Mouse (Mus musculus) embryonic facial prominence, embryonic 13.5 days (tissue): ENCODE measurements around the gene Larp4. TPM values are rescaled to one million over a fixed set of nuclear protein-coding genes. Genes with fewer than 3 reads are reported as not detected.

Source experiments
- ATAC-seq: fragments of 200-750 bp; cut with Nextera tagmentation; 2 replicates; pipeline ENCODE4 v1.8.0; 2017; ENCODE audit warnings: low read depth; ENCODE audit not compliant: insufficient number of reproducible peaks, insufficient read depth, low FRiP score, low TSS enrichment
- H3K27ac ChIP-seq: fragments of 300-500 bp; sonication (generic); 2 replicates; pipeline ENCODE4 v1.5.1; 2015; ENCODE audit warnings: moderate library complexity, mild to moderate bottlenecking, inconsistent platforms
- H3K27me3 ChIP-seq: fragments of 300-500 bp; sonication (generic); 2 replicates; pipeline ENCODE4 v1.6.1; 2015; ENCODE audit warnings: mild to moderate bottlenecking, inconsistent platforms
- H3K36me3 ChIP-seq: fragments of 300-500 bp; sonication (generic); 2 replicates; pipeline ENCODE4 v1.6.1; 2015; ENCODE audit warnings: mild to moderate bottlenecking, inconsistent platforms
- H3K4me1 ChIP-seq: fragments of 300-500 bp; sonication (generic); 2 replicates; pipeline ENCODE4 v1.6.1; 2015; ENCODE audit warnings: inconsistent platforms
- H3K4me2 ChIP-seq: fragments of 300-500 bp; sonication (generic); 2 replicates; pipeline ENCODE4 v1.6.1; 2015; ENCODE audit warnings: moderate library complexity, mild to moderate bottlenecking, inconsistent platforms
- H3K4me3 ChIP-seq: fragments of 300-500 bp; sonication (generic); 2 replicates; pipeline ENCODE4 v1.5.1; 2015; ENCODE audit warnings: mild to moderate bottlenecking, inconsistent platforms
- H3K9ac ChIP-seq: fragments of 300-500 bp; sonication (generic); 2 replicates; pipeline ENCODE4 v1.6.1; 2015; ENCODE audit warnings: mild to moderate bottlenecking, inconsistent platforms
- H3K9me3 ChIP-seq: fragments of 300-500 bp; sonication (generic); 2 replicates; pipeline ENCODE4 v1.6.1; 2016; ENCODE audit warnings: inconsistent platforms
- WGBS: fragments of 180-500 bp; shearing (Covaris S2); methylation state at CpG from one replicate; pipeline ENCODE4 v1.1.7; 2015; ENCODE audit warnings: mixed read lengths; 5-methylcytosine and 5-hydroxymethylcytosine counted together
- polyA plus RNA-seq: library from polyadenylated mRNA; unstranded; fragments of >200 nt; fragmentation: Nextera tagmentation; extraction: Ambion mirVana; gene quantifications from 2 replicates; pipeline ENCODE4 v1.2.1, GENCODE M21; 2015

Gene Larp4
- polyA plus RNA-seq, 1 experiment from 2014 or later = 31.6 TPM

DNA sequence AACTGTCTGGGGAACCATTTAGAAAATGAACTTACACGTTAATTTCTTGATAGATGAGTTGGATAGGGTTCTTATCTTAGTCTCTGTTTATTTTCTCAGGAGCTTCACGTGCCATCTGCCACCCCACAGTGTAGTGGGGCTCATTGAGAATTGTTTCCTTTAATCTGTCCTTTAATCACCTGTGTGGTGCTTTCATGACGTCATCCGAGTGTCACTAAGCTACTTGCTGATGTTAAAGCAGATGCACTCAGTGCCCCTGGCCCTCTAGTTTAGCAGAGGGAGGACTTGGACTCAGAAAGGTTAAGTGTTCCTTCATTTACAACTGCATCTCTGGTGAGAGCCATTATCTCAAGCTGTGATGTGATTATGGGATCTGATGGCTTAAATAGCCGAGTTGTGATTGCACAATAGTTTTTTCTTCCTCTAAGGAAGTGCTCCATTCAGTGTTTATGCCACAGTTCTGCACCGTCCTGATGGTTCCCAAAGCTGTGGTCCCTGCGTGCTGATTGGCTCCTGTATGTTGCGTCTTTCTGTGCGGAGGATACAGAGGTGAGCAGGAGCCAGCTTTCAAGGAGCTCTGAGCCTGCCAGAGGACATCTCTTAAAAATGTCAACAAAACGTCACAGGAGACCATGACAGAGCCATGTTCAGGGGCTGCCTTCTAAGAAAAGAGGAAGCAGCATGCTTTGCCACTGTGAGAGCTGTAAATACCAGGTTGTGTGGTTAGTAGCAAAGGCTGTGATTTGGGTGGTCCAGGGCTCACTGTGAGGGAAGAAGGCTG, 71.6 kb downstream of the Larp4 start:
- Histone ChIP-seq H3K4me3 (peak overlapping the region; percentile 93; the same call in 1 of the 2 replicates), H3K4me2 (peak overlapping the region; percentile 86), H3K9ac (peak overlapping the region; percentile 36; the same call in 1 of the 2 replicates), H3K9me3 (no peaks in the 10 kb centered on the region), H3K4me1 (peaks cover 37% of the 10 kb centered on the region), H3K36me3 (no peaks in the 10 kb centered on the region), H3K27me3 (0 out of 2 replicates have a peak, but pooled peaks cover 3% of the 10 kb centered on the region), H3K27ac (peak overlapping the region; percentile 28; the same call in 1 of the 2 replicates)
- 49% methylated on average over 10 of the region's 10 CpGs for WGBS
- ATAC-seq = no peak

GRCm38 (mm10) chr15:100042048-100042400, 72.2 kb downstream of the Larp4 start:
- Histone ChIP-seq H3K4me1 (peaks cover 37% of the 10 kb centered on the region), H3K36me3 (peaks cover 2% of the 10 kb centered on the region; the same call in 1 of the 2 replicates), H3K27me3 (0 out of 2 replicates have a peak, but pooled peaks cover 3% of the 10 kb centered on the region), H3K9me3 (no peaks in the 10 kb centered on the region), H3K27ac (peak overlapping the region; percentile 28; the same call in 1 of the 2 replicates), H3K4me2 (peak overlapping the region; percentile 26), H3K9ac (0 out of 2 replicates have a peak overlapping the region, but pooled peaks have one; percentile 32), H3K4me3 (no peak overlapping the region)
- 69% methylated on average over 9 of the region's 9 CpGs for WGBS
- no peak for ATAC-seq

DNA sequence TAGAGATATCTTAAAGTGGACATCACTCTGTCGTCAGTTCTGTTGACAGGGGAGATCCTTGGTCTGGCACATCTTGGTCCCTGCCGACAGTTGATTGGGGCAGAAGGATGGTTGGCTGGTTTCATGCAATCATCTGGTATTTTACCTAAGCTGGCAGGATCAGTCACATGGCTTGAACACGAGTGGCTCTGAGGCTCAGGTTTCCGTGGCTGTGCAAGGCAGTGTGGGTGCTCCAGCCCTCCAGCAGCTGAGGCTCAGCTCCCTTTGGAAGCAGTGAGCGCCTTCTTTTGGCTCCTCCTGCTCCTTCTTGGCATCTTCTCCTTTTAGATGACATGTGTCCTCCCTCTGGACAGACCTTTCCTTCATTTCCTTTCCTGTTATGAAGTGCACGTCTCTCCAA, 75.7 kb downstream of the Larp4 start:
- Histone ChIP-seq H3K27ac (no peak overlapping the region), H3K27me3 (no peaks in the 10 kb centered on the region)
- WGBS = 47% methylated on average over 6 of the region's 6 CpGs

DNA sequence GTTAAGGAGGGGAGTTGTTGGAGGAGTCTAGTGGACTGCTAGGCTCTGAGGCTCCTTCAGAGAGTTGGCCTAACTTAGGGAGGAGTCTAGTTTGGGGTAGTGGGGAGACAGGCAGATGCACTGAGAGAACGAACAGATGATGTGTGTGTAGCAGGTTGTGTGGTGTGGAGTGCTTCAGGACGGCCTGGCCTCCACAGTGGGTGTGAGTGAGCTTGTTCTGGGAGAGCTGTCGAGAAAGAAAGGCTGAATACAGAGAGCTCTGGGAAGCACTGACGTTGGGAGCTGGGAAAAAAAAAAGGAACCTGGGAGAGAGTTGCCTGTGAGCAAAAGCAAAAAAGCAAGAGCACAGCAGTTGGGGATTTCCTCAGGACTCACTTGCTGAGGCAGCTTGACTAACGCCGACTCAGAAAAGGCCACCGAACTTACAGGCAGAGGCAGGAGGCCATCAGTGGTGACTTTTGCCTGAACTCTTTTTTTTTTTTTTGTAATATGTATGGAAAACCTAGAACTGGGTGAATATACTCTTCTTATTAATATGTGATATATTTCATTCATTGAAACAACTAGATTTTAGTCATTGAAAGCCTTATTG, 79.7 kb downstream of the Larp4 start:
- Histone ChIP-seq H3K36me3 (peaks cover 15% of the 10 kb centered on the region), H3K9ac (no peak overlapping the region), H3K27ac (no peak overlapping the region), H3K9me3 (no peaks in the 10 kb centered on the region), H3K27me3 (no peaks in the 10 kb centered on the region), H3K4me3 (no peak overlapping the region), H3K4me2 (no peak overlapping the region), H3K4me1 (peaks cover 15% of the 10 kb centered on the region)
- 82% methylated on average over 7 of the region's 7 CpGs for WGBS
- ATAC-seq = no peak

More for the DNA sequence above, 75.7 kb downstream of the Larp4 start:
- no peak overlapping the region for H3K9ac ChIP-seq
- no peak overlapping the region for H3K4me2 ChIP-seq
- no peaks in the 10 kb centered on the region for H3K9me3 ChIP-seq
- ATAC-seq = no peak
- peaks cover 15% of the 10 kb centered on the region for H3K36me3 ChIP-seq
- peaks cover 32% of the 10 kb centered on the region for H3K4me1 ChIP-seq
- no peak overlapping the region for H3K4me3 ChIP-seq

DNA sequence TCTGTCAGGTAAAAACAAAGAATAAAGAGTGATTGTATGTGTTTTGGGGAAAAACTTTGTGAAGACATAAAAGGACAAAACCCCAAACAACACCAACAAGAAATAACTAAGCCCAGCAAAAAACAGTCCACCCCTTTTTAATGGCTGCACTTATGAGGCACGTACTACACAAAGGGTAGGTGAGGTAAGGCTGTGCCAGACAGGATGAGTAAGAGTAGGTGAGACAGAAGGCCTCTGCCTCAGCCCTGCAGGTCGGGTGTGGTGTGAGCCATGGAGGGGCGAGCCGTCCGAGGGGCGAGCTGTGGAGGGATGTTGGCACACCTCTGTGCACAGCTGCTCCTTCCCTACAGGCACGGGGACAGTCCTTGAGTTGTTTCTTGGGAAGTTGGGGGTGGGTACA, 81.1 kb downstream of the Larp4 start:
- 77% methylated on average over 7 of the region's 7 CpGs for WGBS
- Histone ChIP-seq H3K36me3 (peaks cover 18% of the 10 kb centered on the region), H3K4me2 (no peak overlapping the region), H3K27ac (no peak overlapping the region), H3K9me3 (no peaks in the 10 kb centered on the region), H3K27me3 (no peaks in the 10 kb centered on the region), H3K4me1 (peaks cover 4% of the 10 kb centered on the region), H3K4me3 (no peak overlapping the region), H3K9ac (no peak overlapping the region)
- ATAC-seq = no peak

GRCm38 (mm10) chr15:100052726-100053125, 82.9 kb downstream of the Larp4 start:
- no peak overlapping the region for H3K4me3 ChIP-seq
- 63% methylated on average over 3 of the region's 3 CpGs for WGBS
- H3K4me1 ChIP-seq = no peaks in the 10 kb centered on the region
- no peak overlapping the region for H3K27ac ChIP-seq
- no peak overlapping the region for H3K9ac ChIP-seq
- ATAC-seq = no peak
- peaks cover 12% of the 10 kb centered on the region for H3K36me3 ChIP-seq
- no peak overlapping the region for H3K4me2 ChIP-seq
- no peaks in the 10 kb centered on the region for H3K27me3 ChIP-seq
- no peaks in the 10 kb centered on the region for H3K9me3 ChIP-seq

- H3K9ac ChIP-seq = no peak overlapping the region
- 87% methylated on average over 7 of the region's 7 CpGs for WGBS
- ATAC-seq = no peak
- no peak overlapping the region for H3K4me3 ChIP-seq
- no peak overlapping the region for H3K27ac ChIP-seq
- peaks cover 5% of the 10 kb centered on the region; the same call in 1 of the 2 replicates for H3K4me1 ChIP-seq
- H3K27me3 ChIP-seq = no peaks in the 10 kb centered on the region
- no peak overlapping the region for H3K4me2 ChIP-seq
- 0 out of 2 replicates have a peak, but pooled peaks cover 2% of the 10 kb centered on the region for H3K36me3 ChIP-seq
- no peaks in the 10 kb centered on the region for H3K9me3 ChIP-seq
Measured at GRCm38 (mm10) chr15:100056397-100056908, 86.6 kb downstream of the Larp4 start.

DNA sequence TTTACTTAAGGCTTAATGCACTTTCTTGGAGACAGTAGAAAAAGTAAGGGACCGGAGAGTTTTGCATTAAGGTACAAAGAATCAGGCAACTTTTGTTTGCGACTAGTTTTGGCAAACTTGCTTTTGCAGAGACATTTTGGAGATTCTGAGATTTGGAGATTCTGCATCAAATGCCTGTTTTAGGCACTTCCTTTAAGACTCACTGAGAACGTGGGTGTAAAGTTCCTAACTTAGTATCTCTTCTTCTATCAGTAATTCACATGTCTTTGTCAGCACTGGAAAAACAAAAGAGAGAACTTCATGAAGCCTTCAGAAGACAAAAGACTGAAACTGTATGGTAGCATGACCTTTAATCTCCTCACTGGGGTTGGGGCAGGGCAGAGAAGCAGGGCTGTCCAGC, 87.8 kb downstream of the Larp4 start:
- H3K9ac ChIP-seq = no peak overlapping the region
- H3K9me3 ChIP-seq = no peaks in the 10 kb centered on the region
- no peak overlapping the region for H3K27ac ChIP-seq
- no peaks in the 10 kb centered on the region for H3K27me3 ChIP-seq
- H3K4me1 ChIP-seq = peaks cover 5% of the 10 kb centered on the region; the same call in 1 of the 2 replicates
- ATAC-seq = no peak
- H3K4me3 ChIP-seq = no peak overlapping the region
- 83% methylated on average over 3 of the region's 3 CpGs for WGBS
- H3K36me3 ChIP-seq = 0 out of 2 replicates have a peak, but pooled peaks cover 2% of the 10 kb centered on the region
- no peak overlapping the region for H3K4me2 ChIP-seq

DNA sequence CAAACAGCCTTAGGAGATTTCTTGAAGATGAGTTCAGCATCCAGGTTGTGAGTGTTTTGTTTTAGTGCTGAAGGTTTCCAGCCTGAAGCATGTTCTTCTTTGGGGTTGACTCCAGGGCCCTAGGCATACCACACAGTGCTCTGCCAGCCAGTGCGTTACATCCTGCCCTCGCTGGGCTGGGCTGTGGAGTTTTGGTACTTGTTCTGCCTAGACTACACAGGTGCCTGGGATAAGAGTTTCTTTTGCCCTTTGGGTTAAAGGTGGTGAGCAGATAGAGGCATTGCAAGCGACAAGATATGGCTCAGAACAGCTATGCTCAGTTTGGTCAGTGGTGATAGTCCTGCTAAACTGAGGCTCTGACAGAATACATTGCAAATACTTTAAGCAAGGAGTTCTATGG, 88.3 kb downstream of the Larp4 start:
- 87% methylated on average over 3 of the region's 3 CpGs for WGBS
- 0 out of 2 replicates have a peak, but pooled peaks cover 2% of the 10 kb centered on the region for H3K36me3 ChIP-seq
- ATAC-seq = no peak
- no peaks in the 10 kb centered on the region for H3K27me3 ChIP-seq
- no peaks in the 10 kb centered on the region for H3K9me3 ChIP-seq
- no peak overlapping the region for H3K4me2 ChIP-seq
- no peak overlapping the region for H3K9ac ChIP-seq
- H3K4me1 ChIP-seq = peaks cover 5% of the 10 kb centered on the region; the same call in 1 of the 2 replicates
- no peak overlapping the region for H3K27ac ChIP-seq
- no peak overlapping the region for H3K4me3 ChIP-seq

- ATAC-seq = no peak
- H3K9me3 ChIP-seq = no peaks in the 10 kb centered on the region
- no peak overlapping the region for H3K9ac ChIP-seq
- 70% methylated on average over 11 of the region's 11 CpGs for WGBS
- no peak overlapping the region for H3K4me2 ChIP-seq
- H3K27ac ChIP-seq = no peak overlapping the region
- H3K36me3 ChIP-seq = 0 out of 2 replicates have a peak, but pooled peaks cover 2% of the 10 kb centered on the region
- H3K27me3 ChIP-seq = no peaks in the 10 kb centered on the region
- H3K4me3 ChIP-seq = no peak overlapping the region
- H3K4me1 ChIP-seq = peaks cover 5% of the 10 kb centered on the region; the same call in 1 of the 2 replicates
Measured at GRCm38 (mm10) chr15:100058912-100059311, 89.0 kb downstream of the Larp4 start.

DNA sequence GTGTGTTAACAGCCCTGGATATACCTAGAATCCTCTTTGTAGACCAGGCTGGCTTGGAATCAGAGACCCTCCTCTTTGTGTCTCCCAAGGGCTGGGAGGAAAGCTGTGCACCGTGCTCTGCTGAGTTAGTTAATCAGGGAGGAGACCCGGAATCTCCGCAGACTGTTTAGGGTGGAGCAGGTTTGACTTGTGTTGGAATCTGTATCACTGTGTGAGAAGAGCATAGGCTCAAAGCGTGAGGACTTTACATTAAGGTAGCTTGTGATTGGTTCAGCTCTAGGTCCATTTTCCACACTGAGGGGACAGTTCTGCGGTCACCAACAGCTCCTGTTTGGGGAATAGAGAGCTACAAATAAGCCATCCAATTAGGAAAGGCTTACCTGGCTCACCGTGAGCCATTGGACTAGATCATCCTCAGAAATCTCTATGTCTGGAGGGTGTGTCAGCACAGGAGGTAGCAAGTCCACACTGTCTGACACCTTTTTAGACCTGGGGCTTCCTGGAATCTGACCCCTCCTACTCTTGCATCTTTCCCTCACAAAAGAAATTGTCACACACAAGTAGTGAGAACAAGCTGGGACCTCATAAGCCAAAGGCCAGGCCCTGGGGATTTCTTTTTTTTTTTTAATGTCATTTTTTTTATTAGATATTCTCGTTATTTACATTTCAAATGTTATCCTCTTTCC, 89.9 kb downstream of the Larp4 start:
- Histone ChIP-seq H3K36me3 (0 out of 2 replicates have a peak, but pooled peaks cover 2% of the 10 kb centered on the region), H3K9me3 (no peaks in the 10 kb centered on the region), H3K4me3 (no peak overlapping the region), H3K4me2 (no peak overlapping the region), H3K9ac (no peak overlapping the region), H3K27me3 (no peaks in the 10 kb centered on the region), H3K4me1 (peaks cover 5% of the 10 kb centered on the region; the same call in 1 of the 2 replicates), H3K27ac (no peak overlapping the region)
- 72% methylated on average over 7 of the region's 7 CpGs for WGBS
- no peak for ATAC-seq
